Mouse (Mus musculus) MEL (cell line): ENCODE measurements around the gene Aldh1a1. TPM values are rescaled to one million over a fixed set of nuclear protein-coding genes. Genes with fewer than 3 reads are reported as not detected.

ENCODE experiments used
- DNase-seq: peaks from one replicate; pipeline ENCODE4 v3.0.0; 2011; ENCODE audit warnings: low read depth, low spot score
- H3K27ac ChIP-seq: 2 replicates; pipeline ENCODE4 v1.5.1; 2012; ENCODE audit warnings: low read depth, mild to moderate bottlenecking, control low read depth, low read length, moderate library complexity; ENCODE audit not compliant: control insufficient read depth
- H3K27me3 ChIP-seq, 2 experiments: fragments of 150-350 bp in 1 of 2; sonication (generic) in 1 of 2; 2 replicates each; pipeline ENCODE4 v1.6.1; 2012; ENCODE audit warnings: low read length in 2 of 2, mild to moderate bottlenecking in 2 of 2, improper control_type of control experiment in 1 of 2, moderate library complexity in 1 of 2; ENCODE audit not compliant: insufficient read depth in 2 of 2, control insufficient read depth in 1 of 2
- H3K36me3 ChIP-seq, 2 experiments: 2 replicates each; pipeline ENCODE4 v1.6.1; 2012 to 2014; ENCODE audit warnings: low read length in 2 of 2, improper control_type of control experiment in 1 of 2, inconsistent platforms in 1 of 2, mild to moderate bottlenecking in 1 of 2; ENCODE audit not compliant: insufficient read depth in 2 of 2, control insufficient read depth in 1 of 2
- H3K4me1 ChIP-seq, 2 experiments: fragments of 150-350 bp in 1 of 2; sonication (generic) in 1 of 2; 2 replicates each; pipeline ENCODE4 v1.6.1; 2012; ENCODE audit warnings: low read length in 2 of 2, improper control_type of control experiment in 1 of 2, mild to moderate bottlenecking in 1 of 2; ENCODE audit not compliant: insufficient read depth in 2 of 2, control insufficient read depth in 1 of 2
- H3K4me3 ChIP-seq, 2 experiments: fragments of 150-350 bp in 1 of 2; sonication (generic) in 1 of 2; 2 replicates each; pipeline ENCODE4 v1.5.1; 2012; ENCODE audit warnings: low read depth in 2 of 2, low read length in 2 of 2, mild to moderate bottlenecking in 2 of 2, moderate library complexity in 2 of 2, control low read depth in 1 of 2, improper control_type of control experiment in 1 of 2; ENCODE audit not compliant: control insufficient read depth in 1 of 2, insufficient read depth in 1 of 2
- H3K79me2 ChIP-seq: 2 replicates; pipeline ENCODE4 v1.6.1; 2012; ENCODE audit warnings: mild to moderate bottlenecking, low read length, moderate library complexity; ENCODE audit not compliant: control insufficient read depth, poor library complexity, insufficient read depth
- H3K9ac ChIP-seq: 2 replicates; pipeline ENCODE4 v1.6.1; 2012; ENCODE audit warnings: low read depth, mild to moderate bottlenecking, control low read depth, low read length, moderate library complexity; ENCODE audit not compliant: control insufficient read depth, poor library complexity, severe bottlenecking
- H3K9me3 ChIP-seq: fragments of 150-350 bp; sonication (generic); replicated peaks from 2 replicates; pipeline ENCODE4 v1.6.1; 2012; ENCODE audit warnings: mild to moderate bottlenecking, low read length, improper control_type of control experiment, moderate library complexity; ENCODE audit not compliant: insufficient read depth
- BHLHE40 ChIP-seq: IDR thresholded peaks from 2 replicates; pipeline ENCODE4 v1.6.1; 2012; ENCODE audit warnings: low read depth, mild to moderate bottlenecking, inconsistent platforms, low read length, improper control_type of control experiment, borderline replicate concordance
- CHD2 ChIP-seq: IDR thresholded peaks from 2 replicates; pipeline ENCODE4 v1.6.1; 2011; ENCODE audit warnings: low read length, improper control_type of control experiment
- E2F4 ChIP-seq: IDR thresholded peaks from 2 replicates; pipeline ENCODE4 v1.6.1; 2011; ENCODE audit warnings: low read depth, low read length, improper control_type of control experiment, borderline replicate concordance
- HCFC1 ChIP-seq: IDR thresholded peaks from 2 replicates; pipeline ENCODE4 v1.6.1; 2012; ENCODE audit warnings: low read depth, mild to moderate bottlenecking, inconsistent platforms, low read length, improper control_type of control experiment, moderate library complexity
- MAZ ChIP-seq: IDR thresholded peaks from 2 replicates; pipeline ENCODE4 v1.6.1; 2012; ENCODE audit warnings: low read depth, mild to moderate bottlenecking, inconsistent platforms, low read length, improper control_type of control experiment
- MEF2A ChIP-seq: IDR thresholded peaks from 2 replicates; pipeline ENCODE4 v1.6.1; 2014; ENCODE audit warnings: low read depth, mild to moderate bottlenecking, inconsistent platforms, low read length, improper control_type of control experiment; ENCODE audit not compliant: poor library complexity, insufficient replicate concordance, severe bottlenecking; ENCODE audit errors: extremely low read depth
- MYB ChIP-seq: IDR thresholded peaks from 2 replicates; pipeline ENCODE4 v1.6.1; 2011; ENCODE audit warnings: mild to moderate bottlenecking, low read depth, low read length, improper control_type of control experiment
- NELFE ChIP-seq: IDR thresholded peaks from 2 replicates; pipeline ENCODE4 v1.6.1; 2011; ENCODE audit warnings: low read depth, low read length, improper control_type of control experiment
- NRF1 ChIP-seq: IDR thresholded peaks from 2 replicates; pipeline ENCODE4 v1.6.1; 2014; ENCODE audit warnings: low read depth, mild to moderate bottlenecking, inconsistent platforms, low read length, improper control_type of control experiment, moderate library complexity; ENCODE audit not compliant: poor library complexity, insufficient read depth, severe bottlenecking
- POLR2AphosphoS2 ChIP-seq: IDR thresholded peaks from 2 replicates; pipeline ENCODE4 v1.6.1; 2011; ENCODE audit warnings: low read length, improper control_type of control experiment
- POLR2AphosphoS5 ChIP-seq: IDR thresholded peaks from 2 replicates; pipeline ENCODE4 v1.6.1; 2012; ENCODE audit warnings: low read depth, borderline replicate concordance, mild to moderate bottlenecking, inconsistent platforms, low read length, moderate library complexity, mixed read lengths
- RCOR1 ChIP-seq: IDR thresholded peaks from 2 replicates; pipeline ENCODE4 v1.6.1; 2012; ENCODE audit warnings: low read depth, mild to moderate bottlenecking, inconsistent platforms, low read length, improper control_type of control experiment
- SIN3A ChIP-seq: IDR thresholded peaks from 2 replicates; pipeline ENCODE4 v1.6.1; 2012; ENCODE audit warnings: low read length, improper control_type of control experiment, inconsistent platforms
- TAL1 ChIP-seq: IDR thresholded peaks from 2 replicates; pipeline ENCODE4 v1.6.1; 2012; ENCODE audit warnings: mild to moderate bottlenecking, inconsistent platforms, low read length, moderate library complexity, mixed read lengths
- TBP ChIP-seq: IDR thresholded peaks from 2 replicates; pipeline ENCODE4 v1.8.0; 2011; ENCODE audit warnings: low read depth, low read length, improper control_type of control experiment
- UBTF ChIP-seq: IDR thresholded peaks from 2 replicates; pipeline ENCODE4 v1.6.1; 2012; ENCODE audit warnings: low read depth, mild to moderate bottlenecking, inconsistent platforms, low read length, improper control_type of control experiment, moderate library complexity, borderline replicate concordance; ENCODE audit not compliant: insufficient read depth
- ZC3H11A ChIP-seq: IDR thresholded peaks from 2 replicates; pipeline ENCODE4 v1.6.1; 2012; ENCODE audit warnings: low read depth, mild to moderate bottlenecking, inconsistent platforms, low read length, improper control_type of control experiment
- ZKSCAN1 ChIP-seq: IDR thresholded peaks from 2 replicates; pipeline ENCODE4 v1.6.1; 2012; ENCODE audit warnings: low read depth, mild to moderate bottlenecking, inconsistent platforms, low read length, improper control_type of control experiment, moderate library complexity
- ZMIZ1 ChIP-seq: IDR thresholded peaks from 2 replicates; pipeline ENCODE4 v1.6.1; 2012; ENCODE audit warnings: low read depth, mild to moderate bottlenecking, inconsistent platforms, low read length, improper control_type of control experiment, moderate library complexity
- ZNF384 ChIP-seq: IDR thresholded peaks from 2 replicates; pipeline ENCODE4 v1.6.1; 2012; ENCODE audit warnings: low read depth, mild to moderate bottlenecking, inconsistent platforms, low read length, improper control_type of control experiment
- polyA plus RNA-seq, 2 experiments: library from polyadenylated mRNA; stranded (reverse) in 1 of 2; unstranded in 1 of 2; fragments of >175 nt in 1 of 2; fragments of >200 nt in 1 of 2; gene quantifications; 2 replicates each; pipeline versions ENCODE4 v1.2.1 to v1.2.4; 2012; ENCODE audit warnings: low replicate concordance in 2 of 2, low read depth in 1 of 2; ENCODE audit not compliant: insufficient read length in 2 of 2, insufficient read depth in 1 of 2, missing spikeins in 1 of 2
- total RNA-seq: library from RNA; depleted of rRNA; stranded (reverse); fragments of 300-350 nt; gene quantifications from 2 replicates; pipeline ENCODE4 v1.2.3, GENCODE M21; 2012

The Aldh1a1 gene
- total and polyA plus RNA-seq, 3 experiments, result 2.3 to 10.3 TPM; not detected in 1

DNA sequence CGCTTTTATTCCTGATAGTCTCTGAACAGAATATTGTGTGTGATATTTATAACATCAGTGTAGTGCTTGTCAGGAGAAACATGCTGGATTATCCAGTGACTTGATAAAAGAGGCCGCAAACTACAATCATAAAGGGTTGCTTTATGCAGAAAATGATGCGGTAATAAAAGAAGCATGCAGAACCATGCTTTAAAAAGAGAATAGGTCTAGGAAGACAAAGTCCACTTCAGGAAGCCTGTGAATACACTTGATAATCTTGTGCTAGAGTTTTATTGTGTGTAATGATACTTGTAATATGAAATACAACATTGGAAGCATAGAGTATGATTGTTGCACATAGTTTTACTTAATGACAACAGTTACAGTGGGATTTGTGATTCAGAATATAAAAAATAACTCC lies 54.5 kb downstream of the Aldh1a1 start:
- no peak for TF ChIP-seq HCFC1
- no peak for TF ChIP-seq SIN3A
- Histone ChIP-seq H3K27me3 (no peaks in the 10 kb centered on the region), H3K27ac (no peak overlapping the region), H3K4me3 (no peak overlapping the region), H3K79me2 (no peaks in the 10 kb centered on the region), H3K36me3 (no peaks in the 10 kb centered on the region), H3K4me1 (no peaks in the 10 kb centered on the region), H3K9me3 (no peaks in the 10 kb centered on the region), H3K9ac (no peak overlapping the region)
- no peak for DNase-seq

DNA sequence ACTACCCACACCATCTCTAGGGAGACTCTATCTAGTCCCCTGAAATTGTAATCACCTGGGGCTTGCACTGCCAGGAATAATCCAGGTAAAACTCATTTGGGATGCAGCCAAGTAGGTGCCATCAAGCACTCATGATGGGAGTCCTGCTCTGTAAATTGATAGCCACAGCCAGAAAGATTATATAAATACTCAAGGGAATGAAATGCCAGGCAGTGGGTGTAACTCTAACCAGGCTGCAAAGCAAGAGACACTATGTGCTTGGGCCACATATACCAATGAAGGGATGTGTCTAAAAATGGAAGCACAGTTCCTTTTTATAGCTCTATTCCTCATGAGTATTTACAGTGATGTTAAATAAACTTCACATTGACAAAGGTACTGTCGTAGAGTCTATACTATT lies 56.9 kb downstream of the Aldh1a1 start:
- no peaks in the 10 kb centered on the region for H3K4me1 ChIP-seq
- TF ChIP-seq ZC3H11A (no peak), NELFE (no peak), SIN3A (no peak), ZNF384 (no peak)
- no peak overlapping the region for H3K9ac ChIP-seq
- no peaks in the 10 kb centered on the region for H3K79me2 ChIP-seq
- no peaks in the 10 kb centered on the region for H3K36me3 ChIP-seq
- no peak overlapping the region for H3K4me3 ChIP-seq
- H3K27me3 ChIP-seq, result no peaks in the 10 kb centered on the region
- no peak overlapping the region for H3K27ac ChIP-seq
- no peaks in the 10 kb centered on the region for H3K9me3 ChIP-seq
- DNase-seq, result no peak

DNA sequence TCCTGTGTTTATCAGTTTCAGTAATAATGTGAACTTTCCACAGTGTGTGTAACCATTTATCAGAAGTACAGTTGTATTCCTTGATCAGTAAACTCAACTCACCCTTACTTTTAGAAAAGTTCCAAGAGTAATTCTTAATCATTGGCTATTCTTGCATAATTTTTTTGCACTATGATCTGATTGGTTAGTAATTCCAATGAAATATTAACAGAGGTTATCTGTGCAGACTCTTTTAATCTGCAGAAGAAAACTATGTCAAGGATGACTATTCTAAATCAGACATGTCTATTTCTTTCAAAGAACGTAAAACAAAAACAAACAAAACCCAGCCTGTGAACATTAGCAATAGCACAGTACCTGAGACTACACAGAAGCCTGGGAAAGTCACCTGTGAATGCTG lies 62.9 kb downstream of the Aldh1a1 start:
- DNase-seq, result no peak
- H3K27ac ChIP-seq, result no peak overlapping the region
- H3K4me1 ChIP-seq, result peaks cover 10 to 14% of the 10 kb centered on the region in 2 experiments
- no peaks in the 10 kb centered on the region for H3K9me3 ChIP-seq
- TF ChIP-seq POLR2AphosphoS5 (no peak), ZMIZ1 (no peak), POLR2AphosphoS2 (no peak), NRF1 (no peak), TBP (no peak), BHLHE40 (no peak), UBTF (no peak), MAZ (no peak), ZC3H11A (no peak), MYB (no peak), ZKSCAN1 (no peak), MEF2A (no peak), RCOR1 (no peak), TAL1 (no peak), CHD2 (no peak), E2F4 (no peak)
- H3K27me3 ChIP-seq, result no peaks in the 10 kb centered on the region
- H3K4me3 ChIP-seq, result no peak overlapping the region
- H3K9ac ChIP-seq, result no peak overlapping the region
- peaks cover 0 to 19% of the 10 kb centered on the region in 2 experiments; a peak in 2 of 4 replicates for H3K36me3 ChIP-seq
- H3K79me2 ChIP-seq, result no peaks in the 10 kb centered on the region
